Mouse (Mus musculus) CH12F3 (cell line): ENCODE results near the gene Nfatc3.

Experiments used
- in situ Hi-C: fragments of 300-500 bp; cut with MboI; formaldehyde crosslinking; loops from 2 replicates; pipeline ENCODE4 v1.14.3; 2020; ENCODE audit warnings: low sequenced_read_pairs

The Nfatc3 gene

GRCm38 (mm10) chr8:106056455-106056982 lies 2.1 kb upstream of the Nfatc3 start:
- in situ Hi-C loops = no loop called here

DNA sequence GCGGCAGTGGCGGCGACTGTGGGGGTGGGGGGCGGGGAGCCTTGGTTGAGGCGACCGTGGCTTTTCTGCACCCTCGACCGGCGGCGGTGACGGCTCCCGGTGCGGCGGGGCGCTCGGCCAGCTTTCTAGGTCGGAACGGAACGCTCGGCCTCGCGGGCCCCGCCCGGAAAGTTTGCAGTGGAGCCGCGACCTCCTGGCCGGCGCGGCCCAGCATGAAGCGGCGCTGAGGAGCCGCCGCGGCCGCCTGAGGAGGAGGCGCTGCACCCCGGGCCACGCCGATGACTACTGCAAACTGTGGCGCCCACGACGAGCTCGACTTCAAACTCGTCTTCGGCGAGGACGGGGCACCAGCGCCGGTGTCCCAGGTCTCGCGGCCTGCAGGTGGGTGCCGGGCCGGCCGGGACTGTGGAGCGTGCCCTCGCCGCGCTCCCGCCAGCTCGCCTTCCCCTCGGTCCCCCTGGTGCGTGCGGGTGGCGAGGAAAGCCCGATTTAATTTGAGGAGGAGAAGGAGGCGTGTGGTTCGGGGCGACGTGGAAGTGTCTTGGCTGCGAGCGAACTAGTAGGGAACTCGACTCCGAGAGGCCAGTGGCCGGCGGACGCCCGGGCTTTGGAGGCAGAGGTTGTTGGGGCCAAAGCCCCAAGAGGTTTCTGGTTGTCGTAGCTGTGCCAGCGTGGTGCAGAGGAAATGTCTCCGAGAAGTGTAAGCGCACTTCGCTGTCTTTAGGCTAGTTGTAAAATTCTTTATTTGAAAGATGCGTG lies 1.2 kb downstream of the Nfatc3 start:
- in situ Hi-C loops = no loop called here

DNA sequence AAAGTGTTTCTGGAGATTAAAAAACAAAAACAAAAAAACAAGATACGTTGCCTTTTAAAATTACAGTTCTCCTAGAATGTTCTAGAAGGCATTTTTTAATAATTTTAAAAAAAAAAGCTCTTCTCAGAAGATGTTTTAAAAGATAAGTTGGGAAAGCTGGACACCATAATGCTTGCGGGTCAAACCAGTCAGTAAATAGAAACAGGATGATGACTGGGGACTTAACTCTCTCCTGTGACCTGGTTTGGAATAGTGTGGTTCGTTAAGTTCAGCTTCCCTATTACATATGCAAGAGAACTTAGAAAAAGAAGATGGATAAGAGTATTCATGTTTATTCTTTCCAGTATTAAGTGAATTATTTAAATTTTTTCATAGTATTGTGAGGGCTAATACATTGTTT lies 1.9 kb downstream of the Nfatc3 start:
- in situ Hi-C loops = no loop called here

GRCm38 (mm10) chr8:106061686-106062085 lies 3.0 kb downstream of the Nfatc3 start:
- in situ Hi-C loops = no loop called here

DNA sequence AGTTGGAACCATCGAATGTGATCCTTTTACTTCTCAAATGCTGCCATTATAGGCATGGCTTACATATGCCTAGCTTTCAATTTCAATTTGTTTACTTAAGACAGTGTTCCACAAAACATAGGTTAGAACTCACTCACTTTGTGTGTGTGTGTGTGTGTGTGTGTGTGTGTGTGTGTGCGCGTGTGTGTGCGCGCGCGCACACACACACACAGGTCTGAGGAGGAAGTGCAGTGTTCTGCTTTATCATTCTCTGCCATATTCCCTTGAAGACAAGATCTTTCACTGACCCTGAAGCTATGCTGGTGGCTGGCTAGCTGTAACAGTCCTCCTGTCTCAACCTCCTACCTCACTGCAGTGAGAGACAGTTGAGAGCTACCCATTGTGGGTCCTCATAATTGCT lies 4.4 kb downstream of the Nfatc3 start:
- in situ Hi-C loops = no loop called here

DNA sequence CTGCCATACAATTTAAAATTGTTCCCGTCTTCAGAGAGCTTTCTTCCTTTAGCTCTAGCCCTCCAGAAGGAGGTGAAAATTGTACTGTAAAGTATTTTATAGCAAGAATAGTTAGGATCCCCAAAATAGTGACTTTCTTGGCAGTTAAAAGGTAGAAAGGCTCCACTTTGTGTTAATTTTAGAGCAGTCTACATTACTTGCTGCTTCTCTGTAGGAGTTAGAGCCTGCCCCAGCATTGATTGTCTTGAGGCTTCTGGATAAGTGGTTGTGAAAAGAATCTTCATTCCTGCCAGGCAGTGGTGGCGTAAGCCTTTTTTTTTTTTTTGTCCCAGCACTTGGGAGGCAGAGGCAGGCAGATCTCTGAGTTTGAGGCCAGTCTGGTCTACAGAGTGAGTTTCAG lies 8.1 kb downstream of the Nfatc3 start:
- in situ Hi-C loops = no loop called here

DNA sequence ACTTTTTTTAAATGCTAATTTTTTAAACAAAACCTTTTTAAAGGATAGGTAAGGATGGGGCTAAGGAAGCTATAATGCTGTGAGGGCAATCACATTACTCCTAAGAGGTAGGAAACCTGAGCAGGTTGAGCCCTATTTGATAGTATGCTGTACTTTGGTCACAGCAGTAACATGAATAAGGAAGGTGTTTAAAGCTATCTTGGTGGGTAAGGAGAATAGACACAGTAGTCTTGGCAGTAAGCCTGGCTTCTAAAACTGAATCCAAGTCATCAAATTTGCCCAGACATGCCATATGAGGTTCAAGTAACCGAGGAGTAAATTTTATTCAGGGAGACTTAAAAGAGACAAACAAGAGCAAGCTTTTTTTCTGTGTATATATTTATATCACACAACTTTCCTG lies 10.9 kb downstream of the Nfatc3 start:
- in situ Hi-C loops = no loop called here

DNA sequence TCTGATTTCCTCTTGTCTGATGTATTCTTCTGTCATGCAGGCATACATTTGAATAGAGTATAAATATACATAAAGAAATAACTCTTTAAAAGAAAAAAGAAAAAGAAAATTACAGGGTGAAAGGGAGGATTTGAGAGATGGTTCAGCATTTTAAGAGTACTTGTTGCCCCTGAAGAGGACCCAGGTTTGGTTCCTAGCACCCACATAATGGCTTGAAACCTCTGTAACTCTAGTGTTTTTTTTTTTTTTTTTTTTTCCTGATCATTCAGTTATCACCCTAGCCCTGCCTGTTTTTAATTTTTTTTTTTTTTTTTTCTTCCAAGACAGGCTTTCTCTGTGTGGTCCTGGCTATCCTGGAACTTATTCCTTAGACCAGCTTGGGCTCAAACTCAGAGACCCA lies 13.5 kb downstream of the Nfatc3 start:
- in situ Hi-C loops = no loop called here

DNA sequence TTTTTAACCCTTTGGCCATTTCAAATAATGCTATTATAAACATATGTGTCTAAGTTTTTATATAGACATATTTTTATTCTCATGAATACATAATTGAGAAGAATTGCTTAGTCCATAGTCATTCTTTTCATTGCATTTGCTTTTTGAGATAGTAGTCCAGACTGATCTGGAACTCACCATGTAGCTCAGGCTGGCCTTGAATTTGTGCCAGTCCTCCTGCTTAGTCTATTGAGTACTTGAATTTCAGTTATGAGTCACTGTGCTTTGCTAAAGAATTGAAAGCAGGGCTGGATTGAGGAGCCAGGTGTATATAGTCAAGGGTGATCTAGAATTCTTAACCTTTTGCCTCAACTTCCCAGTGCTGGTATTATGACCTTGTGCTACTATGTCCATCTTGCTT lies 15.6 kb downstream of the Nfatc3 start:
- in situ Hi-C loops = no loop called here

DNA sequence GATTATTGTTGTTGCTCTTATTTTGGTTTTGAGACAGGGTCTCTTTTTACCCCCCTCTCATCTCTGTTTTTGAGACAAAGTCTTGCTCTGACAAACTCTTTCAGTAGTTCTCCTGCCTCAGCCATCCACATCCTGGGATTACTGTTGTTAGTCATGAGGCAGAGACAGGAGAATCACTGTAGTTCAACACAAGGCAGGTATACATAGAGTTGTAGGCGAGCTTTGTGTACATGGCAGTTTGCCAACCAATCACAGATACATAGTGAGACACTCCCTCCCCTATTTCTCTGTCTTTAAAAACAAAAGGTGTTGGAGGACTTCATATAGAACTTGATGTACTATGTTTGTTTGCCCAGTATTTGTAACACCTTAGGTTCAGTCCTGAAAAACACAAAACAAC lies 16.0 kb downstream of the Nfatc3 start:
- in situ Hi-C loops = no loop called here

DNA sequence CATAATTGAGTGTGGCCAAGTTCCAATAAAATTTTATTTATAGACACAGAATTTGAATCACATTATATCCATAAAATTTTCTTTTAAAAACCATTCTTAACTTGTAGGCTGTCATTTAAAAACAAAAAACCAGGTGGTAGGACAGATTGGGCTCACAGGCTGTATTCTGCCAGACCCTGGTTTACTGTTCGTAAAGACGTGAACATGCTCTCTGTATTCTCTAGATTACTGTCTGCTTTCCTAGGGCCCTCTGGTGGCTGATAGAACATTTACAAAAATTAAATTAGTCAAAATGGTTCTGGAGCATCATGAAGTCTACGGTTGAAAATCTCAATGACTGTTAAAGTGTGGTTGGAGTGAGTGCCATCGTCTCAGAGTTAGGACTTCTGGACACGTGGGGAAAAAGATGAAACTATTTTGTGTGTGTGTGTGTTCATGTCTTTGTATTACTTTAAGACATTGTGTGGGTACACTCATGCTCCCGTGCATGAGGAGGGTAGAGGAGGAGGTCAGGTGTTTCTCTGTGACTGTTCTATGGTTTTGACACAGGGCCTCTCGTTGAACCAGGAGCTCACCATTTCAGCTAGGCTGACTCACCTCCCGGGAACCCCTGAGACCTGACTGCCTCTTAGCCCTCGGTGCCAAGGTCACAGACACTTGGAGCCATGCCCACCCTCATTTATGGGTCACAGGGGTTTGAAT lies 16.7 kb downstream of the Nfatc3 start:
- in situ Hi-C loops = no loop called here

DNA sequence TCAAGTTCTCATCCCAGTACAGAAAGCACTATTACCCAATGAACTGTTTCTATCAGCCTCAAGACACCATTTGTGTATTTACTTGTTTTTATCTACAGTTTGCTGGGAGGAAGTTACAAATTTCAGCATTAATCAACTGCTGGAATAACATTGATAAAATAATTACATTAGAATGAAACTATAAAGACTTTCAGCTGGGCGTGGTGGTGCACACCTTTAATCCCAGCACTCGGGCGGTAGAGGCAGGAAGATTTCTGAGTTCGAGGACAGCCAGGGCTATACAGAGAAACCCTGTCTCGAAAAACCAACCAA lies 17.2 kb downstream of the Nfatc3 start:
- in situ Hi-C loops = no loop called here

GRCm38 (mm10) chr8:106076612-106077011 lies 18.0 kb downstream of the Nfatc3 start:
- in situ Hi-C loops = no loop called here

GRCm38 (mm10) chr8:106077452-106078067 lies 18.9 kb downstream of the Nfatc3 start:
- in situ Hi-C loops = no loop called here

GRCm38 (mm10) chr8:106102321-106102720 lies 43.7 kb downstream of the Nfatc3 start:
- in situ Hi-C loops = no loop called here

DNA sequence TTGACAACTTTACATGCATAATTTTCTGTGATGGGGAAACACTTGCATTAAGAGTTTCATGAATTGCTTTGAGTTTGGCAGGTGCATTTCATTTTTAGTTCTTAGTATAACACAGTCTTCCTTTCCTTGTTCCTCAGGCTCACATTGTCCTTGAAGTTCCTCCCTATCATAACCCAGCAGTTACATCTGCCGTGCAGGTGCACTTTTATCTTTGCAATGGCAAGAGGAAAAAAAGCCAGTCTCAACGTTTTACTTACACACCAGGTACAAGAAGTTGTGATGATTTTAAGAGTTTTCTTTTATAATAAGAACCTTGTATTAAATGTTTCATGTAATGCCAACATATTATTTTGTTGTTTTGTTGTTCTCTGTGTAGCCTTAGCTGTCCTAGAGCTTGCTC lies 45.2 kb downstream of the Nfatc3 start:
- in situ Hi-C loops = no loop called here

DNA sequence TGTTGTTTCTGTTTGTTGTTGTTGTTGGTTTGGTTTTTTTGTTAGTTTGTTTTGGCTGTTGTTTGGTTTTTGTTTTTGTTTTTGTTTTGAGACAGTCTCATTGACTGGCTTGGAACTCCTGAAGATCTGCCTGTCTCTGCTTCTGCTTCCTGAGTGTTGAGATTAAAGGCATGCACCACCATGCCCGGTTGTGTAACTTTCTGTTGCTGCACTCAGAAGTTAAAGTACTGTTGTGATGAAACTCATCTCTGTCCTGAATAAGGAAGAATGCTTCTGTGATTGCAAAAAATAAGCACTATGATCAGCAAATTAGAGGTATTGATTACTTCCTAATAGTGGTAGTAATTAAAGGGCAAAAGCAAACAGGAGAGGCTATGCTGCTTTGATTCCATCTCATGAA lies 47.6 kb downstream of the Nfatc3 start:
- in situ Hi-C loops = no loop called here

DNA sequence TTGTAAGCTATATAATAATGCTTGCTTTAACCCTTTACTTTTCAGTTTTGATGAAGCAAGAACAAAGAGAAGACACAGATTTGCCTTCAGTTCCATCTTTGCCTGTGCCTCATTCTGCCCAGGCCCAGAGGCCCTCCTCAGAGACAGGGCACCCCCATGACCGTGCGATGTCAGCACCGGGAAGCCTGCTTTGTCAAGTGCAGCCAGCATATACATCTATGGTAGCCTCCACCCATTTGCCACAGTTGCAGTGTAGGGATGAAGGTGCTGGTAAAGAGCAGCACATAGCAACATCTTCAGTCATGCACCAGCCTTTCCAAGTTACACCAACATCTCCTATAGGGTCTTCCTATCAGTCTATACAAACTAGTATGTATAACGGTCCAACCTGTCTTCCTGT lies 49.4 kb downstream of the Nfatc3 start:
- in situ Hi-C loops = no loop called here

GRCm38 (mm10) chr8:106108729-106109128 lies 50.1 kb downstream of the Nfatc3 start:
- in situ Hi-C loops = no loop called here

DNA sequence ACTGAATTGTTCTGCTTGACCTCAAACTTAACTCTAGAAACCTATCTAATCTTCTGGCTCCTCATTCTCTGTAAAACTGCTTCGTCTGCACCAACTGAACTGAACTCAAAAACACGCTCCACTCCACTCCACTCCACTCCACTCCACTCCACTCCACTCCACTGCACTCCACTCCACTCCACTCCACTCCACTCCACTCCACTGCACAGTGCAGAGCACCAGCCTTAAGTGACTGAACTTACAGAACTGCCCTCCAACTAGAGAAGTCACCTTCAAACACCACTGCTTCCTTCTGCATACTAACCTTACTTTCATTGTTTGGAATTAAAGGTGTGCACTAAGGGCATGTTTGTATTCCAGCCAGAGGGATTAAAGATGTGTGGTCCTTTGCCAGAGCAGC lies 53.4 kb downstream of the Nfatc3 start:
- in situ Hi-C loops = no loop called here

DNA sequence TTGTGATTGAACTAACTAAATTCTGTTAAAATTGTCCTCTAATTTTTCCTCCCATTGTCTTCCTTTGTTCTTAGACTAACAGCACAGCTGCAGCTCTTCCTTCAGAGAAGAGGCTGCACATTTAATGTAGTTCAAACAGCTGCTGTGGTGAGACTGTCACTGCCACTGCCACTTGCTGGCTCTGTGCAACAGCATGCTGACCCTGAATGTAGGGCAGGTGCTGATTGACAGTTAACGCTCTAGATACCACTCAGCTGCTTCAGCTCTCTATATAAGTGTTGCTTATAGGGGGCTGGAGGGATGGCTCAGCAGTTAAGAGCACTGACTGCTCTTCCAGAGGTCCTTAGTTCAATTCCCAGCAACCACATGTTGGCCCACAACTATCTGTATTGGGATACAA lies 53.9 kb downstream of the Nfatc3 start:
- in situ Hi-C loops = no loop called here

DNA sequence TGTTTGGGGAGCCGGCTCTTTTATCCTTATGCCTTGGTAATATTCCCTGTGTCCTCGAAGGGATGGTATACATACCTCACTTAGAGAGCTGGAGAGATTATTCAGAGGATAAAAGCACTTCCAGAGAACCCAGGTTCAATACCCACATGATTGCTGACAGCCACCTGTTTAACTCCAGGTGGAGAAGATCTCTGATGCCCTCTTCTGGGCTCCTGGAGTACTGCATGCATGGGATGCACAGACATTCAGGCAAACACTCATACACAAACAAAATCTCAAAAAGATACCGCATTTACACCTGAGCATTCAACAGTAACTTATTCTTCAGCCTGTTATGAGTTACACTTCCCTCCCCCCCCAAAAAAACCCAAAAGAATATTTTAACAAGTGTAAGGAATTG lies 57.3 kb downstream of the Nfatc3 start:
- in situ Hi-C loops = no loop called here
